Mouse (Mus musculus) cerebellum, adult 11 months (tissue): Measurements from ENCODE around the gene Sh2d6.
"Not testable (repeated sequence)": the region's sequence is repeated elsewhere in the genome, so short reads cannot be mapped to it uniquely, and the experiment has no call there.

ENCODE experiments used
- DNase-seq: peaks from one replicate; pipeline ENCODE4 v3.0.0; 2022

Sh2d6 gene

DNA sequence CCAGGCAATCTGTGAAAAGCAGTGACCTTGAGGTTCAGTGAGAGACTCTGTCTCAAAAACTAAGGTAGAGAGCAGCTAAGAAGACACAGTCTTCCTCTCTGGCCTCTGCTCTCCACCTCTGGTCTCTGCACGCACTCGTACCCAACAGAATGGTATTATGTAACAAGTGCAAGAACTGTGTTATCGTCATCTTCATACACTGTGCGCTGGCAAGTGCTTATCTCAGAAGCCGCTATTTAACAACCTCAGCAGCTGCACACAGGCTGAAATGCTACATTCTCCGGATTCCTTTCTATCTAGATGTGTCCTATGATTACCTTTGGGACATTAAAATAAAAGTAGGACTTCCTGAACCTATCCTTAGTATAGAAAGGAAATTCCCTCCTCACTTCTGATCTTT lies 28.6 kb downstream of the Sh2d6 start:
- DNase-seq, result no peak

DNA sequence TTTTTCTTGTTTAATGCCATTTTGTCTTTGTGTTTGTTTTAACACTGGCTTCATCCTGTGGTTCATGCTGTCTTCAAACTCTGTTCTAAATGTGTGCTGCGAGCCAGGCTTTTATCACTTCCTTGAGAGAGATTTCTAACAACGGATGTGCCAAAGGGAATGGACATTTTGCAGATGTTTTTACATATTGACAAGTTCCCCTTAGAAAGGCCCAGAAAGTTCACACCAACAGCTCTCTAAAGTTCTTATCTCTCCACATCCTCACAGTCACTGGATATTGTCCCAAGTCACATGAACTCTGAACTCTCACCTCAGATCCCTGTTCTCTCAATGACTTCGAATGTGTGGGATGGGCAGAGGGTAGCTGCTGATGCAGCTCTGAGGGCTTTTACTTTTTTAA lies 30.4 kb downstream of the Sh2d6 start:
- no peak for DNase-seq

DNA sequence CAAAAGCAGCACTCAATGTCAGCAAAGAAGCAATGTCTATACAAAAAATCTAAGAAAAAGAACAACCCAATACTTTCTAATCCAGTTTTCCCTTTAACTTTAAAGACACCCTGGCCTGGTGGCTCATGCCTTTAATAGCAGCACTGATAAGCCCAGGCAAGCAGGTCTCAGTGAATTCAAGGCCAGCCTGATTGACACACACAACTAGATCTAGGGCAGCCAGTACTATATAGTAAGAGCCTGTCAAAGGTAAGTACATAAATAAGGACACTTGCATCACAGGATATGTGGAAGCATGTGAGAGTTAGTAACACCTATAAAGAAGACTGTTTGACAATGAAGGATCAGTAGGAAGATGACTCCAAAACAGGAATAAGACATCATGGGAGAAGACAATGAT lies 32.0 kb downstream of the Sh2d6 start:
- DNase-seq, result no peak

DNA sequence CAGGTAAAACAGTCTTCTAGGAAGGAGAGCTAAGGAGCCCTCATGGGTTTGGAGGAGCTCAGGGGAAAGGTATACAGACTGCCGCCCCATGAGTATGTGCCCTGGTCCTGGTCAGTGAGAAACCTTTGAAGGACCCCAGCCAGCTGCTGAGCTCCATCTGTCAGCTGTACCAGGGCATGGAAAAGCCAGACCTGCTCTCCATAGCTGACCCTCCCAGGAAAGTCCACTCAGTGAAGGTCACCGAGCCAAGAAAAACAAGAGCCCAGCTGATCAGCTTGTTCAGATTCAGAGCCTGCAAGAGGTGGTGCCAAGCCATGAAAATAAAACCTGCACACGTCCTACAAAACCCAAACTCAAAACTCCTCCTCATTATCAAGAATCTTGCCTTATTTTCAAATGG lies 32.7 kb downstream of the Sh2d6 start:
- no peak for DNase-seq

DNA sequence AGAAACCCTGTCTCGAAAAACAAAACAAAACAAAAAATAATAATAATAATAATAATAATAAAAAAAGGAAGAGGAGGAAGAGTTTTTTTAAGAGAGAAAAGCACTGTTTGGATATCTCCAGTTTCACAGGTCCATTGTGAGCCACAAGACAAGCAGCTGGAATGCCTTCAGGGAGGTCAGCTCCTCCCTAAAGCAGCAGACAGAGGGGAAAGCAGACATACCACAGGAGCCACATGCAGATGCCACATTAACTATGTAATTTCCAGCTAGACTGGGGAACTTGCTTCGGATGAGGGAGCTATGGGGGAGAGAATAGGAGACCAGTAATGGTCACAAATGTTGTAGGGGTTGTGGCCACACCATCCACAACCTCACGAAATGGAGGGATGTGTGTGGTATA lies 34.2 kb downstream of the Sh2d6 start:
- no peak for DNase-seq

DNA sequence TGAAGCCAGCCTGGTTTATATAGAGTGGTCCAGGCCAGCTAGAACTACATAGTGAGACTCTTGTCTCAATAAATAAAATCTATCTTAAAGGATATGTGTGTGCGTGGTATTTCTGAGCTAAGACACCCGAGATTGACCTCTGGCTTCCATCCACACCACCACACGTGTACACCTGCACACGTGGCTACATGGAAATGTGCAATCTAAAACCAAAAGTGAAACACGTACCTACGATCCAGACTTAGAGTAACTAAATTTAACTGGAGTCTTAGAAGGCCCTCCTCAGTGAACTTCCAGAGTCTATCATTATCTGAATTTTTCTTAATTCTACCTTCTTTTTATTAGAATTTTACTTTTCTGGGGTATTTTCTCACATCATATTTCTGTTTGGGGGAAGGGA lies 35.2 kb downstream of the Sh2d6 start:
- DNase-seq, result no peak

DNA sequence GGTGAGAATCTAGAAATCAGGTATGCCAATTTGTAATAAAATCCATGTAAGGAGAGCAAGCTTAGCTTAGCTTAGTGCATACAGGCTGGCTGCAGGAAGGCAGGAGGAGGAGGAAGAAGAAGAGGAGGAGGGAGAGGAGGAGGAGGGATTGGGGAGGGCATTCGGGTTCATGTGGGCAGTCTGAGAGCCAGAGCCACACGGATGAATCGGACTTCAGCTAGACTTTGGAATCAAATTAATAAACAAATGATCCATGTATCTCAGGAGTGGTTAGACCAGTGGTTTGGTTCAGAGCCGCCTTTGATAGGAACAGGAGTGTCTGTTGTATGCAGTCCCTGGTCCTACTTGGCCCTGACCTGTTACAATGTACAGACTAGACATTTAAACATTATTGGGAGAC lies 36.6 kb downstream of the Sh2d6 start:
- no peak for DNase-seq

DNA sequence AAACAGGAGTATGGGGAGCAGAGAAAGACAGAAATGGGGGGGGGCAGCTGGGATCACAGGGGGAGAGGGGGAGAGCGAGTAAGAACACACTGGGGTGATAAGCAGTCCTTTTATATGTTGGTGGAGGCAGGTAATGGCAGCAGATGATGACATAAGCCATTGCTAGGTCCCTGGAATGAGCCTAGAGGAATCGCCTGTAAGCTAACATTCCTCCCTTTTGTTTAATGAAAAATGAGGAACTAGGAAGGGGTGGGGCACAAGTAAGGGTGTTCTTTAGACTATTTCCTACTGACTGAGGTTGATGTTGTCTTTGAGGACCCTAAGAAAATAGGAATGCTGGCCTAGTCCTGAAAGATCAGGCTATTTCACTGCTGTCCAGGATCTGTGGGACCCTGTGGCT lies 39.4 kb downstream of the Sh2d6 start:
- DNase-seq, result no peak

DNA sequence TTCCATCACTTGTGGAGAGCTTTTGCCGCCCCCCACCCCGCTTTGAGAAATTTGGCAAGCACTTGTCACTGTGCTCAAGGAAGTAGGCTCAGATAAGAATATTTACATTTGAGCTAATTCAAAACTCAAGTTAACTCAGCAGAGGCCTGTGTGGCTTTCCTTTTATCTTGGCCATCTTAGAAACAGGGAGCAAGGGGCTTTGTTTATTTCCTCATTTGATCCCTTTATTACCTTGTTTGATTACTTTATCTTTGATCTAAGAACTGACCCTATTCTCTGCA lies 41.1 kb downstream of the Sh2d6 start:
- DNase-seq, result no peak

DNA sequence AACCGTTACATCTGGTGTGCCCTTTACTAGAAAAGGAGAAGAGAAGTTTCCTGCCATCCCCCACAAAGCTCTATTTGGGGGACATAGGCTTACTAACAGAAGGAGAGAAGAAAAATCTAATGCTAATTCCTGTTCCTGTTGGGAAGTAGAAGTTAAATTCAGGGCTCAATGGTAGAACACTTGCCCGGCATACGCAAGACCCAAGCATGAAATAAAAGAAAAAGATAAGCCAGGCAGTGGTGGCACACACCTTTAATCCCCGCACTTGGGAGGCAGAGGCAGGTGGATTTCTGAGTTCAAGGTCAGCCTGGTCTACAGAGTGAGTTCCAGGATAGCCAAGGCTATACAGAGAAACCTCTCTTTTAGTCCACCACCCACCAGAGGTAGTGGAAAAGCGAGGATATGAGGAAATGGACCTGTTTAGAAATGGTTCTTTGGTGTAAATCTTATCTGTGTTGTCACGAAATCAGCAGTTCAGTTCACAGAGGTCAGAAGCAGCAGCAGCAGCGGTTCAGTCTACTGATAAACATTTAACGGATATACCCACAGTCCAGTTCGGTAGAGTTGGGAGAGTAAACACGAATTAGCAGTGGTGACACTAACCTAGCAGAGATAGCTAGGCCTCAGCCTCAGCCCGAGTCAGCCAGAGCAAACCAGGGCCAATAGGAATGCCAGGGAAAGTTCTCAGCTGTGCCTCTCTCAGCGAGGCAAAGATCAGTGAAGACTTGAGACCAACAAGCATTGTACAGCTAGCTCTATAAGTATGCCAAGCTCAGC lies 41.7 kb downstream of the Sh2d6 start:
- no peak for DNase-seq

DNA sequence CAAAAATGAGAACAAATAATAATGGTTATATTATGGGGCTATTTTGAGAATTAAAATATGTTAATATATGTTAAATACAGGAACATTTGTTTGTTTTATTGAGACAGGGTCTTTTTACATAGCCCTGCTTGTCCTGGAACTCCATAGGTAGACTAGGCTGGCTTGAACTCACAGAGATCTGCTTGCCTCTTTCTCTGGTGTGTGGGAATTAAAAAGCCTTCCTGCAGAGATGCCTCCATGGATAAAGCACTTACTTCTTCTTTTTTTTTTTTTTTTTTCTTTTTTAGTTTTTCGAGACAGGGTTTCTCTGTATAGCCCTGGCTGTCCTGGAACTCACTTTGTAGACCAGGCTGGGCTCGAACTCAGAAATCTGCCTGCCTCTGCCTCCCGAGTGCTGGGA lies 42.8 kb downstream of the Sh2d6 start:
- not testable (repeated sequence) for DNase-seq

DNA sequence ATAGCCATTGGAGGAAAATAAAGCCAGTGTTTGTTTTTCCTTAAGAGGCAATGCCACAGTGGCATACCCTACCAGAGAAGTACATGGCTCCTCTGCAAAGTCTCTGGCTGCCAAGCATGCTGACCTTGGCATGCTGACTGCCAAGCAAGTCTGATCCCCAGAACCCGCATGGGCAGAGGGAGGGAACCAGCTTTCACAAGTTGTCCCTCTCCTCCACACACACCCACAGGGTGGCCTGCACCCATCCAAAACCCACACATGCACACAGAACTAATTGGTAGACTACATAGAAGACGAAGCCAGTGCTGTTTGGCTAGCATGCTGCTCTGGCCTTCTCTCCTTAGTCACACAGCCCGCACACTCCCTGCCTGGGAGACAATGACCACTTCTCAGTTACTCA lies 43.9 kb downstream of the Sh2d6 start:
- DNase-seq, result no peak

DNA sequence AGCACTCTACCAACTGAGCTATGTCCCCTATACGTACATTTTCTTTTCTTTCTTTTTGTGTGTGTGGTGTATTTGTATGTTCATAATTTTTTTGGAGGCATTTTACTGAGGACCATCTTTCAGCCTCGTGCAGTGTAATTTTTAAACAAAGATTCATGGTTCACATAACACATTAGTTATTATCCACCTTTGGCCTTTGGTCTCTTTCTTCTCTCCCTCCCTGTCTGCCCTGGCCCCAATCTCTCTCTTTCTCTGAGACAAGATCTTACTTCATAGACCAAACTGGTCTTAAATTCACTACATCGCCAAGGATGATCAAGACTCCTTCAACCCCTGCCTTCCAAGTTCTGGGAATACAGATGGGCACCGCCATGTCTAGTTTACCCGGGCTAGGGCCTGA lies 44.7 kb downstream of the Sh2d6 start:
- DNase-seq, result no peak

DNA sequence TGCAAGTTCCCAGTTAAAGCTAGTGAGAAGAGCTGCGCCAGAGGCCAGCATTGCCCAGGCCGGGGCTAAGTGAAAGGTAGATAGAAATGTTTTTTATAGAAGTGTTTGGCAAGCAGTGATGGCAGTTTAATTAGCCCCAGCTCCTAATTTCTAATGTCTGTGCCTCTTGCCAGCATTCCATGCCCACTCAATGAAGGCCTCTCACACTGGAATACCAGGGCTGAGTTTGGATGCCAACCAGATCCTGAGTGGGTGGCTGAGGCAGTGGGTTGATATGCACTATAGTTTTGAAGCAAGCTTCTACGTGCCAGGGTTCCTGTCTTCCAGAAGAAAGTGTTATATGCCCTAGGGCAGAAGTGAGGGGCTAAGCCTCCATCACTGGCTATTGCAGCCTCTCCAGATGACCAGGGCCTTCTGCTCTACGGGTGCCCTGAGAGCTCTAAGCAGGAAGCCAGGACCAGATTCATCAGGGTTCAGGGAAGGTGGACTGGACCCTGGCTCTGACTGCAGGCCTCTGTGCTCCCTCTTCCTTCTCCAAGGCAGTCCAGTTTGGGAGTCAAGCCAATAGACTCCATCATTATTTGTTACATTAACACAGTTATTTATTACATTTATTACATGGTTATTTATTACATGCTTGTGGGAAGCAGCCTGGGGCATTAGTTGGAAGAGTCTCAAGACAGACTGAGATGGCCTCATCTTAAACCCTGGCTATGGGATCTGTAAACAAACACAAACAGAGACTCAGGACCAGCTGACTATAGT lies 46.1 kb downstream of the Sh2d6 start:
- DNase-seq, result no peak

DNA sequence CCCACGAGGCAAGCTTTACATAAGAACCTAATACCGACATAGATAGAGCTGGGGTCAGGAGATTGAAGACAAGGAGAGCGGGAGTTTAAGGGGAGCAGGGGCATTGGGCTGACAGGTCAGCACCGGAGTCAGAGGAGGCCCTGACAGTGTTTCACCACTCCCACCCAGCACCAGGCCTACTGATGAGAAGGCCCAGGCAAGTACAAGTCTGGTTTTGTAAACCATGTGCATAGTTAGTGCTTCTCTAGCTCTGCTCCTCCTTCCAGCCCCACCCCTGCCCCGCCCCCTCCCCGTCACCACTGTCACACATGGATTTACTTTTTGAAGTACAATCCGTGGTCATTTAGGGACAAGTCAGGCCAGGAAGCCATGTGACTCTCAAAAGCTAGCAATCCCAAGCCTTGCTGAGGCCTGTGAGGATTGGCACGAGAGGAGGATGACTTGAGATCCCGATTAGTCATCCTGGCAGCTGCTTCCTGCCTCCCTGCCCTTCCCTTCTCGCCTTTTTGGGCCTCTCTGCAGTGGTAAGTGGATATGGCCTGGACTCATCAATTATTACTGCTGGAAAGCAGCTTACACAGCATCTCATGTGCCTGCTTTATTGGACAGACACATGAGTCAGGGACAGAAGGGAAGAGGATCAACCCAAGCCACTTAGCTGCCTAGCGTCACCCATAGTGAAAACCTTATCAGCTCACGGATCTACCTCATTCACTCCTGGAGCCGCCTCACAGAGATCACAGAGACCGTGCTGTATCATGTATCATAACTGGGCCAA lies 48.1 kb downstream of the Sh2d6 start:
- DNase-seq, result no peak

DNA sequence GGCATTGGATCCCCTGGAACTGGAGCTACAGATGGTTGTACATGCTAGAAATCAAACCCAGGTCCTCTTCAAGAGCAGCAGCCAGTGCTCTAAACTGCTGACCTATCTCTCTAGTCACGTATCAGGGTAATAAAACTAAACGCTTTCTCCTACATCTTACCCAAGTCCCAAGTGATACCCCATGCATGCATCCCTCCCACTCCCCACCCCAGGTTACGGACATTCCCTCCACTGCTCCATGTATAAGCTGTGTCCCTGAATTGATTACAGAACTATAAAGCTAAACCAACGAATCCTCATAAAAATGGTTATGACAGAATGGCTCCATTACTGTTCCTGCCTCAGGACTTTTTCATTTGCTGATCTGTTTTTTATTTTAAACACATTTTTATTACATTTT lies 55.3 kb downstream of the Sh2d6 start:
- no peak for DNase-seq

DNA sequence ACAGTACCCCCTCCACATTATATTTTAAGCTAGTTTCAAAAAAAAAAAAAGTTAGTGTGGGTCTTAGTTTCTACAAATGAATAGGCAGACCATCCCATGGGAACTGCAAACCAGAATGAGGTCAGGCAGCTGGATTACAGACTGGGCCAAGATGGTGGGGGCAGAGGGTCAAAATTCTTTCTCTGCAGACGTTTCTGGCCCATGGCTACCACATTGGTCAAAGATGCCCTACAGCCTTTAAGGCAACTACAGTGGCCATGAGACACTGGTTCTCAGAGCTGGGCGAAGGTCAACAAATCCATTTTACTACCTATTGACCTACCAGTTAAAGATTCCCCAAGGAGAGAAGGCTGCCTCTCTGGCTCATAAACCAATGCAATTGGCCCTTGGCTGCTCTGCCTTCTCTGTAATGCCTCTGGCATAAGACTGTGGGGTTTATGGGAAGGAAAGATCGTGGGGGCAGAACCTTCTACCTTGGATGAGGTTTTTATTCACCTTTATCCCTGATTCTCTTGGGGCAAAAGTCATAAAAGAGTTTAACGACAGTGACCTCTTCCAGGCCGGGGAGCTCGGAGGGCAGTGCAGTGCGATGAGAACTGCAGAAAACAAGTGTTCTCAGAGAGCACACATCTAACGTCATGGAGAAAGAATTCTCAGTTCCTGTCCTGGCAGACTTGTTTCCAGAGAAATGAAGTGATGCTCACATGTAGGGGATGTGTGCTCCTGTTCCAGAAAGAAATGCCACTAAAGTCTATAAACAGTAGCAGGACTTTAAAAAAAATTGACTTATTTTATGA lies 55.9 kb downstream of the Sh2d6 start:
- no peak for DNase-seq
